Mouse (Mus musculus): ENCODE results near the gene Myoz2.

- no peak for TF ChIP-seq GATA1 (IDR thresholded peaks at IDR 0.05; ENCODE audit: low read length)
- no peak for TF ChIP-seq TAL1 (IDR thresholded peaks at IDR 0.05; ENCODE audit: low read length)
Measured at GRCm38 (mm10) chr3:123013476-123013875, 21.3 kb downstream of the Myoz2 start.
